Mouse (Mus musculus) 3T3-L1 (cell line): ENCODE results near the gene Vmn1r29.
"Not testable (repeated sequence)": the region's sequence is repeated elsewhere in the genome, so short reads cannot be mapped to it uniquely, and the experiment has no call there.

Experiments used
- DNase-seq: peaks from one replicate; pipeline ENCODE4 v3.0.0-alpha.2; 2015; ENCODE audit warnings: low read depth, low spot score

The Vmn1r29 gene

DNA sequence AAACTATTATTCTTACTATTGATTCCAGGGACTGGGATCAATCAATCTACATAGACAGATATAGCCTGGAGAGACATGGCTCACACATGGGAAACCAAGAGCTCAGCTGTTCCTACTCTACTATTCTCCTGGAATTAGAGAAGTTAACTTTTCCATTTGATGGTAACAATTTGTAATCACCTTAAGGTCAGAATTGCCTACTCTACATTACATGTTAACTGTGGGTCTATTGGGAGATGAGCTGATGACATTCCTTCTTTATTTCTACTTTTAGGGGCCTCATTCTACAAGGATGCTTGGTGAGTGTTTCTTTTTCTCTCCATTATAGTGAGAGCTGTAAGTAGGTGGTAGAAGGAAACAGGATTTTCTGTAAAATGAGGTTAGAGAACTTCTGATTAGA, at the start of gene Vmn1r29:
Gene Vmn1r29 (plus strand): TSS at position 301 of the 400 bp plus-strand sequence.
- DNase-seq, result no peak

DNA sequence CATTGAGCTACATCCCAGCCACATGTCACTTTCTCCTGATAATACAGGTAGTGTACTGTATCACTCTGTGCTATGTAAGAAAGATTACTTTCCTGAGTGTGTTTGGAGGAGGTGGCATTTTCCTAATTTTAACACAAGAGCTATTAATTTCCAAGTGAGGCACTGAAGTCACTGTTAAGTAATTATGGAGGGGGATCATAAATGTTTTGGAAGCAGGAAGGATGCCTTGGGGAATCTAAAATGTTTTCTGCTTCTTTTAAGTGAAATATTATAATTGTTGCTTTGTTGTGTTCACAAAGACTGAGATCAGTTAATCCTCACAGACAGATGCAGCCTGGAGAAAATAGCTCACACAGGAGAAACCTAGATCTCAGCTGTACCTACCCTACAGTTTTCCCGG, 39.6 kb upstream of the Vmn1r29 start, which contains the start of gene Vmn1r28:
Gene Vmn1r28 (plus strand): TSS at position 301 of the 400 bp plus-strand sequence.
- DNase-seq, result no peak

DNA sequence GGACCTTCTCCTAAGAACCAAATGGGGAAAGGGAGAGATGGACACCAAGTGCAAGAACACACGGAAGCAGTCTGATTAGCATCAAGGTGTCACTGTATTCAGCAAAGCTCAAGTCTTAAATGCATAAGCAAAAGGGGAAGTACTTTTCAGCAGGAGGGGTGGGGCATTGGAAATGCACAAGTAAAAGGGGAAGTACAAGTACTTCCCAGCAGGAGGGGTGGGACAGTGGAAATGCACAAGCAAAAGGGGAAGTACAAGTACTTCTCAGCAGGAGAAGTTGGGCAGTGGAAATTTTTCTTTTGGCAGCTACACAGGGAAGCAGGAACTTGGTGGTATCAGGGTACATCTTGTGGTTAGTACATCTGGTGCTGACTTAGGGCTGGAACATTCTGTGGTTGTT, 21.7 kb upstream of the Vmn1r29 start:
- DNase-seq, result peak; percentile 64

DNA sequence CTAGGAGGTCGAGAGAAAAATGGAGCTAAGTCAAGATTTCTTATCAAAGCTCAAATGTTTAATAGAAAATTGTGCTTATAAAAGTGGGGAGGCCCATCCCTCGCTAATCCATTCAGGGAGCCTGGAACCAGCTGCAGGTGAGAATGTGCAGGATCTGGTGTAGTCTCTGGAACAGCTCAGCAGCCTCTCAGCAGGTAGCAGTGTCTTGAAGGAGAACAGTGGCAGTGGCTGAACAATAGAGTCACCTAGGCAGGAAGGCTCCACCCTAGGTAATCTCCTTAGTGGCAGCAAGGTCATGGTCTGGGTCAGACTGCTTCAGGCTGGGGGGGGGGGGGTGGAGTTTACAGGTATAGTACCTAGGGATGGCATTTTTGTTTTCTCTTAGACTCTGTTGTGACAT, 9.1 kb upstream of the Vmn1r29 start:
- DNase-seq, result no peak

DNA sequence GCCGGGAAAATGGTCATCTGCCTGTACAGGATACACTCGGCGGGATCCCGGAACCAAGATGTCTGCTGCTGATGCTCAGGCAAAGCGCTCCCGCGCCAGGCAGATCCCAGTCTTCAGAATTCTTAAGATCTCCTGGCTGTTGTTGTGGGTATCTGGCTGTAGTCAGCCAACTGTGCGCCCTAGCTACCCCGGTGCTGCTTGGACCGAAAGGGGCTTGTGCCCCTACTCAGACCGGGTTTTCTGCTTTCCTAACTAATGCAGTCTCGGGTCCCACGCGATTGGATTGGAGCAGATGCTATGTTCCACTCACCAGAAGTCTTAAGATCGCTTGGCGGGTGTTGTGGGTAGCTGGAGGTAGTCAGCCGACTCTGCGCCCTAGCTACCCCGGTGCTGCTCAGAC, 2.8 kb upstream of the Vmn1r29 start:
- DNase-seq, result not testable (repeated sequence)

DNA sequence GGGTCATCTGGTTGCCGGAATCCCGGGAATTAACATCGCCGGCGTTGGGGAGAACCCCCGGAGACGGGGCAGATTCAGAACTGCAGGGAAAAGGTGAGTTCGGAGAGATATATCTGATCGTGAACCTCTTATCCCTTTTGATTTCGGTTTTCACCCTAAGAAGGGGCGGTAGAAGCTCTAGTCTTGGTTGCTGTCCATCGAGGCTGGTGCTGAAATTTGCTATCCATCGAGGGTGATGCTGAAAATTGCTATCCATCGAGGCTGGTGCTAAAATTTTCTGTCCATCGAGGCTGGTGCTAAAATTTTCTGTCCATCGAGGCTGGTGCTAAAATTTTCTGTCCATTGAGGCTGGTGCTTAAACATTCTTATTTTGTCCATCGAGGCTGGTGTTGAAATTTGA, 29.3 kb downstream of the Vmn1r29 start:
- not testable (repeated sequence) for DNase-seq
